Mouse (Mus musculus): Measurements from ENCODE around the gene Cryaa. TPM values are rescaled to one million over a fixed set of nuclear protein-coding genes. Genes with fewer than 3 reads are reported as not detected.
"Not testable (repeated sequence)": the region's sequence is repeated elsewhere in the genome, so short reads cannot be mapped to it uniquely, and the experiment has no call there.

Gene Cryaa
- polyA plus RNA-seq, 1 experiment from 2014 or later: 0.33 TPM

DNA sequence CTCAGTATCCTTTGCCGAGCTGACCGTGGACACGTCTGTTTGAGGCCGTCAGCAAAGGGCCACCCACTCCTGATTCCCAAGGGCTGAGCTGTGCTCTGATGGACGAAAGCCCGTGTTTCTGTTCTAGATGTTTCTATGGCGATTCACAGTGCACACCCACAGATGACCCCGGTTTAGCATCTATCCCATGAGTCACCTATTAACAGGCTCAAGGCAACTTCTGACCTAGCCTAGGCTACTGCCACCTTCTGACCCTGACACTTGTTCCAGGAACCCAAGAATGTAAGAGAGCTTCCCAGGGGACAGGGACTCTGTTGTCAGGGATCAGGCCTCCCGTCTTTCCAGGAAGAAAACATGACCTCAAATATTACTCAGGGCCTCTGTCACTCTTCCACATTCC lies 10.5 kb downstream of the Cryaa start:
- no peak overlapping the region for H3K4me2 ChIP-seq
- no peak for ATAC-seq (ENCODE audit: insufficient number of reproducible peaks, insufficient read depth, low FRiP score, low TSS enrichment, low read depth)
- no peak overlapping the region for H3K4me3 ChIP-seq (replicated peaks)
- H3K9me3 ChIP-seq: no peaks in the 10 kb centered on the region
- H3K36me3 ChIP-seq: no peaks in the 10 kb centered on the region
- H3K27ac ChIP-seq: no peak overlapping the region
- H3K27me3 ChIP-seq: peaks cover 4% of the 10 kb centered on the region; the same call in 1 of the 2 replicates
- peaks cover 16% of the 10 kb centered on the region for H3K4me1 ChIP-seq (replicated peaks)
- 87% methylated on average over 9 of the region's 9 CpGs for WGBS
- H3K9ac ChIP-seq (replicated peaks): no peak overlapping the region

DNA sequence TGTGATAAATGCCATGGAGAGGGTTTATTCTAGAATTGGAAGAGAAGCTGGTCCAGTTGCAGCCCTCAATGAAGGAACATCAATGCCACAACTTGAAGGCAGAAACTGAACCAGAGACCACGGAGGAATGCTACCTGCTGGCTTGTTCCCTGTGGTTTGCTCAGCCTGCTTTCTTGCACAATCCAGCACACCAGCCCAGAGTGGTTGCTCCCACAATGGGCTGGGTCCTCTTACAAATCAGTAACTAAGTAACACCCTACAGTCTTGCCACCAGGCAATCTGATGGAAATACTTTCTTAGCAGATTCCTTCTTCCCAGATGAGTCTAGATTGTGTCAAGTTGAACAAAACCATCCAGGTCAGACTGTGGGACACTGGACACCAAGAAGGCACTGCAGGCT lies 12.0 kb downstream of the Cryaa start:
- no peak for ATAC-seq (ENCODE audit: insufficient number of reproducible peaks, insufficient read depth, low FRiP score, low TSS enrichment, low read depth)
- no peak overlapping the region for H3K27ac ChIP-seq
- H3K9ac ChIP-seq (replicated peaks): no peak overlapping the region
- H3K4me3 ChIP-seq (replicated peaks): no peak overlapping the region
- H3K27me3 ChIP-seq: no peaks in the 10 kb centered on the region
- no peaks in the 10 kb centered on the region for H3K9me3 ChIP-seq
- H3K4me2 ChIP-seq: no peak overlapping the region
- no peaks in the 10 kb centered on the region for H3K36me3 ChIP-seq
- 63% methylated on average over 1 of the region's 1 CpGs for WGBS
- H3K4me1 ChIP-seq (replicated peaks): peaks cover 28% of the 10 kb centered on the region

DNA sequence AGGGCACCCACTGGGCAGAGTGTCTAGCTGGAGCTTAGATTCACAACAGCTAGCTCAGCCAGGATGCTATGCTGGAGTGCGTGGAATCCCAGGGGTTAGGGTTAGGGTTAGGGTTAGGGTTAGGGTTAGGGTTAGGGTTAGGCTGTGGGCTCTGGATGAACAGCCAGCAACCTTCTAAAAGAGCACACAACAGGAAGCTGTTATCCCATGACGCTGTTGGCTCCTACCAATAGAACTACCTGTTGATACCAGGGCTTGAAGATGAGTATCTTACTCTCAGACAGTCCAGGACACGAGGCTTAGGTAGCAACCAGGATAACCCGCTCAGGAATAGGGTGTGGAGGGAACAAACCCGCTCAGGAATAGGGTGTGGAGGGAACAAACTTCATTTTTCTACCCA lies 15.3 kb downstream of the Cryaa start:
- peaks cover 16% of the 10 kb centered on the region for H3K4me1 ChIP-seq (replicated peaks)
- 44% methylated on average over 5 of the region's 5 CpGs for WGBS
- H3K9ac ChIP-seq (replicated peaks): no peak overlapping the region
- H3K27ac ChIP-seq: no peak overlapping the region
- H3K27me3 ChIP-seq: no peaks in the 10 kb centered on the region
- H3K4me2 ChIP-seq: peak overlapping the region; percentile 57
- peak; percentile 10; the same call in 1 of the 2 replicates for ATAC-seq (ENCODE audit: insufficient number of reproducible peaks, insufficient read depth, low FRiP score, low TSS enrichment, low read depth)
- no peaks in the 10 kb centered on the region for H3K36me3 ChIP-seq
- H3K4me3 ChIP-seq (replicated peaks): no peak overlapping the region
- no peaks in the 10 kb centered on the region for H3K9me3 ChIP-seq

DNA sequence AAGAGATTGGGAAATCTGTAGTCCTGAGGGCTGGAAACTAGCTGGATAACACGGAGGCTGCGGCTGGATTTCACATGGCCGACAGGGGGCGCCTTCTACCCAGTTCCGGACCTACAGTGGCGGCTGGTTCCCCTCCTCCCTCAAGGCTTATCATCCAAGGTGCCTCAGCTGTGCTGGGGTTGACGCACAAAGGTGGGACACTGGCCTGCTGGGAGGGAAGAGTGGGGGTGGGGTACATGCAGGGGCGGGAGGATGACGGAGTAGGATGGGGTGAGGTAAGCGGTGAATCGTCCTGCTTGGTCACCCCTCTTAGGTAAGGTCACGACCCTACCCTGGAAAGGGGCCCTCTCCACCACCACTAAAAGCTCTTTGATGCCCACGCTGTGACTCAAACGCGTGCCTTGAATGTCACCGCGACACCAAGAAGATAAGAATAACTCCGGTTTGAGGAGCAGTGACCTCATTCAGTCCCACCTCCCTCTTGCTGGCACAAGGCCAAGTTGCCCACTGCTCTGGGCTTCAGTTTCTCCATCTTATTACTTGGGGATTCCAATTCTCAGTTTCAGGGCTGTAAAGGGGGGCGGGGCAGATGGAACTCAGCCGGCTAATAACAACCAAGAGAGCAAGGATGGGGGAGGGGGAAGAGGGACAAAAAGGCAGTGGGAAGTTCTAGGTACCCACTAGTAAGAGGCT lies 15.9 kb downstream of the Cryaa start:
- Histone ChIP-seq H3K9ac (replicated peaks) (no peak overlapping the region), H3K4me3 (replicated peaks) (peak overlapping the region; percentile 22), H3K4me1 (replicated peaks) (peaks cover 16% of the 10 kb centered on the region), H3K27me3 (no peaks in the 10 kb centered on the region), H3K4me2 (peak overlapping the region; percentile 57), H3K27ac (no peak overlapping the region), H3K36me3 (no peaks in the 10 kb centered on the region), H3K9me3 (no peaks in the 10 kb centered on the region)
- 3% methylated on average over 20 of the region's 20 CpGs for WGBS
- ATAC-seq (ENCODE audit: insufficient number of reproducible peaks, insufficient read depth, low FRiP score, low TSS enrichment, low read depth): peak; percentile 49

DNA sequence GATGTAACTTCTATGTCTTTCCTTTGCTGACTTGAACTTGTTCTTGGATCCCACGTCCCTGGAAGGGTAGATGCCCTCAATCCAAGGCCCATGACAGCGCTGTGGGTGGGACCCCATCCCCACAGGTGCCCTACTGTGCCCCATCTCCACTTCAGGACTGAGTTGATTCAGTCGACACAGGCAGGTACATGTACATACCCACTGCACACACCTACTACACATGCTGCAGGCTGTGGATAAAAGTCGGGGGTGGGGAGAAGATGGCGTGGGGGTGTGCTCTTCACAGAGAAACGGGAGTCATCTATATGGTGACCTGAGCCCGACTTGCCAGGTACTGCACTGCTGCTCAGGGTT lies 16.4 kb downstream of the Cryaa start:
- H3K4me1 ChIP-seq (replicated peaks): peaks cover 16% of the 10 kb centered on the region

DNA sequence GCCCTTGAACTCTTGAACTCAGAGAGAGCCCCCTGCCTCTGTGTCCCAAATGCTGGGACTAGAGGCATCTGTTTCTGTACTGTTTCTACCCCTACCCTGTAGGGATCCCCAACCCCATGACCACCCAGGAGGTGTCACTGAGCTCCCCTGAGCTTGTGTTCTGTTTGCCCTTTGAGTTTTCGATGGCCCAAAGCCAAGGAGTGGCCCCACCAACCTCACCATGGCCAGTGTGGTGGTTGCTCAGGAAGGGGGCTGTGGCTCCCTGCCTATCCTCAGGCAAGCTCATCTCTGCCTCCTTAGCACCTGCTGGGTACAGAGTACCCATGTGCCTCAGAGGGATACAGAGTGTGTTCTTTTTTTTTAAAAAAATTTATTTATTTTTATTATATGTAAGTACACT lies 17.3 kb downstream of the Cryaa start:
- no peak overlapping the region for H3K4me2 ChIP-seq
- peaks cover 16% of the 10 kb centered on the region for H3K4me1 ChIP-seq (replicated peaks)
- H3K27me3 ChIP-seq: no peaks in the 10 kb centered on the region
- no peak for ATAC-seq (ENCODE audit: insufficient number of reproducible peaks, insufficient read depth, low FRiP score, low TSS enrichment, low read depth)
- H3K36me3 ChIP-seq: no peaks in the 10 kb centered on the region
- H3K9ac ChIP-seq (replicated peaks): no peak overlapping the region
- WGBS: 91% methylated on average over 1 of the region's 1 CpGs
- no peaks in the 10 kb centered on the region for H3K9me3 ChIP-seq
- no peak overlapping the region for H3K4me3 ChIP-seq (replicated peaks)
- no peak overlapping the region for H3K27ac ChIP-seq

More for the DNA sequence above, 16.4 kb downstream of the Cryaa start:
- Histone ChIP-seq H3K4me3 (replicated peaks) (no peak overlapping the region), H3K9me3 (no peaks in the 10 kb centered on the region), H3K27me3 (no peaks in the 10 kb centered on the region), H3K36me3 (no peaks in the 10 kb centered on the region), H3K27ac (no peak overlapping the region), H3K9ac (replicated peaks) (no peak overlapping the region), H3K4me2 (no peak overlapping the region)
- peak; percentile 22; the same call in 1 of the 2 replicates for ATAC-seq (ENCODE audit: insufficient number of reproducible peaks, insufficient read depth, low FRiP score, low TSS enrichment, low read depth)
- 65% methylated on average over 7 of the region's 7 CpGs for WGBS

DNA sequence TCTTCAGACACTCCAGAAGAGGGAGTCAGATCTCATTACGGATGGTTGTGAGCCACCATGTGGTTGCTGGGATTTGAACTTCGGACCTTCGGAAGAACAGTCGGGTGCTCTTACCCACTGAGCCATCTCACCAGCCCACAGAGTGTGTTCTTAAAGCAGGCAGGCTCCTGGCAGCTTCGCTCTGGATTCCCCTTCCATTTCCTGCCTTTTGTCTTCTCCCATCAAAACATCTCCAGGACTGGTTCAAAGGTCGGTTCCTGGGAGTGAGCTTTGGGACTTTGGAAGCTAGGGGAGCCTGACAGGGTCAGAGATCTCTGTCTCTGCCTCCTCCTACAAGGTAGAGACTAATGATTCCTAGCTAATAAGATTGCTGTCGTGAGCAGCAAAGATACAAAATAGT lies 17.7 kb downstream of the Cryaa start:
- WGBS: 87% methylated on average over 7 of the region's 7 CpGs
- H3K36me3 ChIP-seq; H3K9me3 ChIP-seq; H3K4me3 ChIP-seq (replicated peaks); H3K27me3 ChIP-seq; ATAC-seq (ENCODE audit: insufficient number of reproducible peaks, insufficient read depth, low FRiP score, low TSS enrichment, low read depth); H3K4me2 ChIP-seq; H3K27ac ChIP-seq; H3K9ac ChIP-seq (replicated peaks): not testable (repeated sequence)
- peaks cover 16% of the 10 kb centered on the region for H3K4me1 ChIP-seq (replicated peaks)

DNA sequence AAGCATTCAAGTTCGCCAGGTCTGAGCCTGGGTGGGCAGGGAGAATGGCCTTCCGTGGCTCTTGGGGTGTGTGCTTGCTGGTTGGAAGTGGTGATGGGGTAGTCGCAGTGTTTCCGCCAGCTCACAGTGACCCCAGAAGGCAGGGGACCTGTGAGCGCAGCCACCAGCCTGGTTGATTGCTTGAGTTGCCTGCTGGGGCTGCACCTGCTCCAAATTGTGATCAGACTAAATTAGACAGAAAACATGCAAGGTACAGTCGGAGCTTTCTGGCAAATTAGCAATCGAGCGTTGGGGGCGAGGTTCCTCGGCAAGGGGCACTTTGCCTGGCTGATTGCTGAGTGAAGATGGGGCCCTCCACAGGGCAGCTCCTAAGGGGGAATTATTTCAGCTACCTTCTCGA lies 20.7 kb downstream of the Cryaa start:
- Histone ChIP-seq H3K9me3 (no peaks in the 10 kb centered on the region), H3K36me3 (no peaks in the 10 kb centered on the region), H3K4me1 (replicated peaks) (peaks cover 9% of the 10 kb centered on the region), H3K4me2 (no peak overlapping the region), H3K27me3 (no peaks in the 10 kb centered on the region), H3K9ac (replicated peaks) (no peak overlapping the region), H3K27ac (no peak overlapping the region), H3K4me3 (replicated peaks) (no peak overlapping the region)
- ATAC-seq (ENCODE audit: insufficient number of reproducible peaks, insufficient read depth, low FRiP score, low TSS enrichment, low read depth): no peak
- 68% methylated on average over 11 of the region's 11 CpGs for WGBS

DNA sequence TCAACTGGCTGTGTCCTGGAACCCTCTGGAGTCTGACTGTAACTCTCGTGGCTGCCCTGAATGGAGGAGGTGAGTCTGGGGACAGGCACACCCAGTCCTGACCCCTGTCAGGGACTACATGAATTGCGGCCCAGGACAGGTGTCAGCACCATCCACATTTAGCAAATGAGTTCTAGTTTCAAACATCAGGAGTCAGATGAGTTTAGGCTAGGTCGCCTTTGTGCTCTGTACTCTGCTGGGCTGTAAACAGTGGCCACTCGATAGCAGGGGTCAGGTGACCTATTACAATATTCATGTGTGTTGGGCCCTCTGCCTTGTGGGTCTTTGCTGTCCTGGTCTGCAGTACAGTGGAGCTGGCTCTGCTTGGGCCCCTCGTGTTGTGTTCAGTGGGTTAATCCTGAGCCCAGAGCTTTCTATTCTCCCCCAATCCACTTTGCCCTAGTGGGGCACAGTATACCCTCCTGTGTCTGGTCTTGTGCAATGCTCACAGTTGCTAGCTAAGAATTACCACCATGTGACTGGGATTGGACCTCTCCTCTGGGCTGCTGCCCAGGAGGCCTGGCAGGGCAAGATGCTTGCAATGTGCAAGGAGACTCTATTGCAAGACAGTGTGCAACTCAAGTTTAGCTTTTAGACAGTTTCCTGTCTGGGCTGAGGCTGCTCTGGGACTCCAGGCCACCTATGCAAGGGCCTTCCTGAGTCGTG lies 25.8 kb downstream of the Cryaa start:
- H3K4me3 ChIP-seq (replicated peaks): no peak overlapping the region
- 60% methylated on average over 6 of the region's 6 CpGs for WGBS
- ATAC-seq (ENCODE audit: insufficient number of reproducible peaks, insufficient read depth, low FRiP score, low TSS enrichment, low read depth): no peak

DNA sequence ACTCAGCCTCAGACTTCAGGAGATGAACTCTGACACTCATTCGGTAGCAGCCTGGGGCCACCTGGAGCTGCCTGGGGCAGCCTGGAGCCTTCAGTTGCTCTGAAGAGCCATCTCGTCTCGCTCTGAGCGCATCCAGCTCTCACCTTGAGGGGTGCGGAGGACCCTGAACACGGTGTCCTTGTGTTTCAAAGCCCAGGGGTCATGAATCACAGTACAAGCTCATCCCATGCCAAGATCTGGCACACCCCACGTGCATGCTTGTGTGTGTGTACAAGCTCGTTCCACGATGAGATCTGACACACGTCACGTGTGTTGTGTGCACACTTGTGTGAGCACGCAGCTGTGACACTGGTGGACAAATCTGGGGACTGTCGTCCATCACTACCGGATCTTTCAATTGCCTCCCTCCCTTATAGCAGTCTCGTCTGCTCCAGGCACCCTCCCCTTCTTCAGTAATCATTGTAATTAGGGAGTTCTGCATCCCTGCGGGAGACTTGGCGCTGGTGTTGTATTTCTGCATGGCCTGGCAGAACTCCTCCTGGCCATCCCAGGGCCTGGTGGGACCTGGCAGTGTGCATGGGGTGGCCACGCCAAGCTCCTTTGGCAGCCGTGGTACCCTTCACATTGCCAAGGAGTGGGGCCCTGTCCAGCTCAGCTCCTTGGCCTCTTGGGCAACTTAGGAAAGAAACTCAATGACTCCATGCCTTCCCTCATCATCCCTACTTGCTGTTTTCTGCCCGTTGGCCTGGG lies 27.8 kb downstream of the Cryaa start:
- Histone ChIP-seq H3K4me3 (replicated peaks) (no peak overlapping the region), H3K4me1 (replicated peaks) (no peaks in the 10 kb centered on the region), H3K27me3 (0 out of 2 replicates have a peak, but pooled peaks cover 3% of the 10 kb centered on the region), H3K27ac (no peak overlapping the region), H3K9ac (replicated peaks) (no peak overlapping the region), H3K36me3 (no peaks in the 10 kb centered on the region), H3K4me2 (no peak overlapping the region), H3K9me3 (no peaks in the 10 kb centered on the region)
- WGBS: 64% methylated on average over 20 of the region's 20 CpGs
- no peak for ATAC-seq (ENCODE audit: insufficient number of reproducible peaks, insufficient read depth, low FRiP score, low TSS enrichment, low read depth)

More for the DNA sequence above, 25.8 kb downstream of the Cryaa start:
- no peaks in the 10 kb centered on the region for H3K9me3 ChIP-seq
- no peak overlapping the region for H3K27ac ChIP-seq
- H3K9ac ChIP-seq (replicated peaks): no peak overlapping the region
- no peak overlapping the region for H3K4me2 ChIP-seq
- no peaks in the 10 kb centered on the region for H3K4me1 ChIP-seq (replicated peaks)
- 0 out of 2 replicates have a peak, but pooled peaks cover 3% of the 10 kb centered on the region for H3K27me3 ChIP-seq
- H3K36me3 ChIP-seq: no peaks in the 10 kb centered on the region

DNA sequence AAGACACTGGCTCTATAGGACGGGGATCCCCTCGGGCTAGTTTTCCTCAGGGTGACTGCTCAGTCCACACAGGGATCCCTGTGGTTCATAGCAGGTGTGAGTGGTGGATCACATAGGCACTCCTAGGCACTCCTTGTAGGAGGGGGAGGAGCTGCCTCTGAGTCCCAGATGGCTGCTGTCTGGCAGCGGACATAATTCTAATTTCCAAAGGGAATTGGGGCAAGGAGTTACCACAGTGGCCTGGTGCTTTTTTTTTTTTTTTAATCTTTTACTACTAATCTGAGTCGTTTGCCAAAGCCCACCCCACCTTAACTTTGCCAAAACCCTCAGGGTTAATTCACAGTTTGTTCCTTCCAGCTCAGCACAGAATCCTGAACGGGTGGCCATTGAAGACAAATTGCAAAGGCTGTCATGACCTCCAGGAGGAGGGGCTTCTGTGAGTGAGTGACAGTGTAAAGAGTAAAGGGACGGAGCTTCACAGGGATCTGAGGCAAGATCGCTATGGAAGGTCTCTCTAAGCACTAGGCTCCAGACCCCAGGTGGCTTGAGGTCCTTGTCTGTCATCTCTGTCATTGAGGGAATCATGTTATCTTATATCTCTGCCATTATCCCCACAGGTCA lies 31.6 kb downstream of the Cryaa start:
- no peak for ATAC-seq (ENCODE audit: insufficient number of reproducible peaks, insufficient read depth, low FRiP score, low TSS enrichment, low read depth)
- H3K36me3 ChIP-seq: no peaks in the 10 kb centered on the region
- H3K27me3 ChIP-seq: 0 out of 2 replicates have a peak, but pooled peaks cover 3% of the 10 kb centered on the region
- WGBS: 51% methylated on average over 7 of the region's 7 CpGs
- H3K4me2 ChIP-seq: no peak overlapping the region
- 0 out of 2 replicates have a peak, but pooled peaks cover 6% of the 10 kb centered on the region for H3K9me3 ChIP-seq
- no peak overlapping the region for H3K4me3 ChIP-seq (replicated peaks)
- no peaks in the 10 kb centered on the region for H3K4me1 ChIP-seq (replicated peaks)
- H3K27ac ChIP-seq: no peak overlapping the region
- H3K9ac ChIP-seq (replicated peaks): no peak overlapping the region
